Mouse (Mus musculus) ES-E14 (cell line): Measurements from ENCODE around the gene Syp. TPM values are rescaled to one million over a fixed set of nuclear protein-coding genes. Genes with fewer than 3 reads are reported as not detected.

Experiments
- DNase-seq: peaks from one replicate; pipeline ENCODE4 v3.0.0-alpha.2; 2013; ENCODE audit warnings: low read depth, low spot score
- H3K27ac ChIP-seq: 2 replicates; pipeline ENCODE4 v1.5.1; 2012; ENCODE audit warnings: low read depth, mild to moderate bottlenecking, low read length, moderate library complexity, mixed read lengths; ENCODE audit not compliant: poor library complexity, insufficient read depth, severe bottlenecking
- H3K36me3 ChIP-seq: 2 replicates; pipeline ENCODE4 v1.6.1; 2012; ENCODE audit warnings: mild to moderate bottlenecking, low read length, moderate library complexity, mixed read lengths; ENCODE audit not compliant: control insufficient read depth, poor library complexity, insufficient read depth, severe bottlenecking
- H3K4me1 ChIP-seq, 2 experiments: fragments of 150-350 bp in 1 of 2; sonication (generic) in 1 of 2; 2 replicates each; pipeline ENCODE4 v1.6.1; 2012; ENCODE audit warnings: low read length in 2 of 2, mild to moderate bottlenecking in 1 of 2, mixed read lengths in 1 of 2; ENCODE audit not compliant: control insufficient read depth in 2 of 2, insufficient read depth in 2 of 2, poor library complexity in 1 of 2
- H3K4me3 ChIP-seq, 2 experiments: fragments of 150-350 bp in 1 of 2; sonication (generic) in 1 of 2; 2 replicates each; pipeline ENCODE4 v1.5.1; 2012; ENCODE audit warnings: low read length in 2 of 2, low read depth in 1 of 2, mild to moderate bottlenecking in 1 of 2, mixed read lengths in 1 of 2; ENCODE audit not compliant: insufficient read depth in 1 of 2, poor library complexity in 1 of 2, severe bottlenecking in 1 of 2
- H3K9ac ChIP-seq: 2 replicates; pipeline ENCODE4 v1.6.1; 2012; ENCODE audit warnings: low read depth, mild to moderate bottlenecking, low read length, mixed read lengths; ENCODE audit not compliant: poor library complexity, insufficient read depth, severe bottlenecking
- H3K9me3 ChIP-seq: fragments of 150-350 bp; sonication (generic); 2 replicates; pipeline ENCODE4 v1.6.1; 2012; ENCODE audit warnings: low read depth, mild to moderate bottlenecking, low read length; ENCODE audit not compliant: control insufficient read depth, insufficient read depth
- CHD2 ChIP-seq: IDR thresholded peaks from 2 replicates; pipeline ENCODE4 v1.6.1; 2014; ENCODE audit warnings: mild to moderate bottlenecking, low read depth, low read length, inconsistent platforms
- HCFC1 ChIP-seq: IDR thresholded peaks from 2 replicates; pipeline ENCODE4 v1.6.1; 2012; ENCODE audit warnings: low read length, inconsistent platforms, borderline replicate concordance; ENCODE audit not compliant: insufficient read depth
- MAFK ChIP-seq: IDR thresholded peaks from 2 replicates; pipeline ENCODE4 v1.6.1; 2014; ENCODE audit warnings: mild to moderate bottlenecking, low read depth, low read length, inconsistent platforms; ENCODE audit not compliant: insufficient read depth
- ZC3H11A ChIP-seq: IDR thresholded peaks from 2 replicates; pipeline ENCODE4 v1.6.1; 2012; ENCODE audit warnings: low read depth, mild to moderate bottlenecking, inconsistent platforms, low read length, borderline replicate concordance
- ZNF384 ChIP-seq: IDR thresholded peaks from 2 replicates; pipeline ENCODE4 v1.6.1; 2012; ENCODE audit warnings: low read depth, low read length, inconsistent platforms
- in situ Hi-C, 2 experiments: fragments of 600-800 bp; cut with MboI; formaldehyde crosslinking; loops; one replicate each; pipeline ENCODE4 v1.15.1; 2025; ENCODE audit warnings: low sequenced_read_pairs in 2 of 2, inconsistent platforms in 1 of 2; ENCODE audit not compliant: unreplicated experiment in 2 of 2
- total RNA-seq: library from RNA; depleted of rRNA; stranded (reverse); fragments of 300-350 nt; gene quantifications from 2 replicates; pipeline ENCODE4 v1.2.3, GENCODE M21; 2012

Syp gene
- total RNA-seq, 1 experiment: 1.6 TPM

- in situ Hi-C loops: no loop called here
- no peak overlapping the region for H3K27ac ChIP-seq
- peaks cover 0 to 6% of the 10 kb centered on the region in 2 experiments; a peak in 1 of 4 replicates for H3K4me1 ChIP-seq
- no peak overlapping the region for H3K4me3 ChIP-seq
- DNase-seq: no peak
- H3K9ac ChIP-seq: no peak overlapping the region
- H3K9me3 ChIP-seq: no peaks in the 10 kb centered on the region
- no peak for TF ChIP-seq ZC3H11A
- TF ChIP-seq ZNF384: no peak
- no peak for TF ChIP-seq MAFK
- no peak for TF ChIP-seq HCFC1
- no peak for TF ChIP-seq CHD2
- H3K36me3 ChIP-seq: no peaks in the 10 kb centered on the region
Measured at GRCm38 (mm10) chrX:7640785-7641184, 2.5 kb downstream of the Syp start.

- no peak overlapping the region for H3K27ac ChIP-seq
- H3K9ac ChIP-seq: no peak overlapping the region
- H3K4me1 ChIP-seq: no peaks in the 10 kb centered on the region
- peak; percentile 66 for DNase-seq
- no peaks in the 10 kb centered on the region for H3K36me3 ChIP-seq
- H3K4me3 ChIP-seq: no peak overlapping the region
- TF ChIP-seq ZC3H11A (no peak), CHD2 (no peak), HCFC1 (no peak), MAFK (no peak), ZNF384 (no peak)
- in situ Hi-C loops: no loop called here
- H3K9me3 ChIP-seq: no peaks in the 10 kb centered on the region
Measured at GRCm38 (mm10) chrX:7645349-7645748, 7.1 kb downstream of the Syp start.

GRCm38 (mm10) chrX:7648671-7649304 lies 10.5 kb downstream of the Syp start:
- Histone ChIP-seq H3K27ac (peak overlapping the region; percentile 91), H3K4me1 (0 out of 4 replicates have a peak, but pooled peaks cover 0 to 2% of the 10 kb centered on the region in 2 experiments), H3K9ac (peak overlapping the region; percentile 90), H3K9me3 (no peaks in the 10 kb centered on the region), H3K4me3 (peak overlapping the region; percentile 75 to 87), H3K36me3 (no peaks in the 10 kb centered on the region)
- DNase-seq: peak; percentile 64
- TF ChIP-seq CHD2 (peak; percentile 91), HCFC1 (no peak), ZNF384 (peak; percentile 100)
- in situ Hi-C loops: no loop called here

DNA sequence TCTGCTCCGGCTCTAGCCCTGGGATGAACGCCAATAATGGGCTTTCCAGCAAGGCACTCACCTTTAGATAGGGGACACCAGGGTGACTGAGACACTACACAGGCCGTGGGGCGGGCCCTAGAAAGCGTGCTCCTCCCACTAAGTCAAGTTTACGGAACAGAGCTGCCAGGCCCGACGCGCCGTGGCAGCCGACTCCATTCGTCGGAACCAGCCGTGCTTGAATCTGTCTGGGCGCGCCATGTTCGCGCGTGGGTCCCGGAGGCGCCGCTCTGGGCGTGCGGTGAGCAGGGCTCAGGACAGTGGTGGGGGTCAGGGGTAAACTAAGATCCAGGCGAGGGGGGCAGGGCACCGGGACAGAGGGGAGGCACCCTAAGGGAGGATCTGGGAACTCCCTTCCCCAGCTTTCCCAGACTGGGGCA lies 19.0 kb downstream of the Syp start, which contains the start of gene Prickle3:
Gene Prickle3 (plus strand): TSS at position 40 of the 419 bp plus-strand sequence.
- in situ Hi-C loops: no loop called here
- Histone ChIP-seq H3K9ac (peak within 1 kb of the TSS; percentile 70), H3K27ac (no peak within 1 kb of the TSS), H3K4me3 (peak within 1 kb of the TSS; percentile 59 to 79), H3K9me3 (no peaks in the 10 kb centered on the region), H3K36me3 (no peaks in the 10 kb centered on the region), H3K4me1 (peaks cover 0 to 4% of the 10 kb centered on the region in 2 experiments; a peak in 1 of 4 replicates)
- TF ChIP-seq ZC3H11A (no peak), MAFK (no peak)
- DNase-seq: no peak
